Mouse (Mus musculus) stomach, postnatal 0 days (tissue): ENCODE measurements around the gene Fto. TPM values are rescaled to one million over a fixed set of nuclear protein-coding genes. Genes with fewer than 3 reads are reported as not detected.

Experiments used
- ATAC-seq: fragments of 200-750 bp; cut with Nextera tagmentation; 2 replicates; pipeline ENCODE4 v1.8.0; 2017; ENCODE audit not compliant: low FRiP score, low TSS enrichment
- DNase-seq: peaks from one replicate; pipeline ENCODE4 v3.0.0-alpha.2; 2016; ENCODE audit warnings: low spot score
- H3K27ac ChIP-seq: fragments of 300-500 bp; sonication (generic); replicated peaks from 2 replicates; pipeline ENCODE4 v1.5.1; 2014; ENCODE audit warnings: mild to moderate bottlenecking, control low read depth
- H3K27me3 ChIP-seq: fragments of 300-500 bp; sonication (generic); 2 replicates; pipeline ENCODE4 v1.6.1; 2014; ENCODE audit warnings: low read length; ENCODE audit not compliant: control insufficient read depth, insufficient read depth
- H3K36me3 ChIP-seq: fragments of 300-500 bp; sonication (generic); 2 replicates; pipeline ENCODE4 v1.6.1; 2014; ENCODE audit warnings: low read length, mixed read lengths; ENCODE audit not compliant: control insufficient read depth, insufficient read depth
- H3K4me1 ChIP-seq: fragments of 300-500 bp; sonication (generic); replicated peaks from 2 replicates; pipeline ENCODE4 v1.6.1; 2014; ENCODE audit warnings: antibody characterized with exemption; ENCODE audit not compliant: control insufficient read depth, insufficient read depth
- H3K4me2 ChIP-seq: fragments of 300-500 bp; sonication (generic); replicated peaks from 2 replicates; pipeline ENCODE4 v1.6.1; 2014; ENCODE audit warnings: low read depth, mild to moderate bottlenecking, control low read depth, moderate library complexity
- H3K4me3 ChIP-seq: fragments of 300-500 bp; sonication (generic); 2 replicates; pipeline ENCODE4 v1.5.1; 2014; ENCODE audit warnings: low read depth, low read length, control low read depth
- H3K9ac ChIP-seq: fragments of 300-500 bp; sonication (generic); 2 replicates; pipeline ENCODE4 v1.6.1; 2014; ENCODE audit warnings: mild to moderate bottlenecking, low read length, control low read depth, mixed read lengths
- H3K9me3 ChIP-seq: fragments of 300-500 bp; sonication (generic); 2 replicates; pipeline ENCODE4 v1.6.1; 2016; ENCODE audit warnings: low read length; ENCODE audit not compliant: control insufficient read depth
- CTCF ChIP-seq: IDR thresholded peaks from 2 replicates; pipeline ENCODE4 v1.5.1; 2016; ENCODE audit warnings: antibody characterized with exemption, low read depth, mild to moderate bottlenecking, moderate library complexity
- EP300 ChIP-seq: optimal IDR thresholded peaks from 2 replicates; pipeline ENCODE3; 2016; ENCODE audit warnings: antibody characterized with exemption
- WGBS: fragments of 180-500 bp; shearing (Covaris S2); extraction: QIAGEN DNeasy Blood & Tissue Kit; methylation state at CpG from one replicate; pipeline ENCODE4 v1.1.7; 2014; 5-methylcytosine and 5-hydroxymethylcytosine counted together
- polyA plus RNA-seq: library from polyadenylated mRNA; unstranded; fragments of >200 nt; fragmentation: Nextera tagmentation; extraction: Ambion mirVana; gene quantifications from 2 replicates; pipeline ENCODE4 v1.2.1, GENCODE M21; 2015

Fto gene
- polyA plus RNA-seq, 1 experiment from 2014 or later = 25.7 TPM

GRCm38 (mm10) chr8:91709768-91710167, 396.4 kb downstream of the Fto start:
- no peaks in the 10 kb centered on the region for H3K27me3 ChIP-seq
- no peak overlapping the region for H3K4me2 ChIP-seq
- ATAC-seq (no peak), DNase-seq (no peak)
- no peaks in the 10 kb centered on the region for H3K9me3 ChIP-seq
- WGBS = 38% methylated on average over 7 of the region's 7 CpGs
- no peak overlapping the region for H3K27ac ChIP-seq
- H3K4me3 ChIP-seq = no peak overlapping the region
- H3K36me3 ChIP-seq = no peaks in the 10 kb centered on the region
- TF ChIP-seq CTCF (no peak), EP300 (no peak)
- no peaks in the 10 kb centered on the region for H3K4me1 ChIP-seq
- H3K9ac ChIP-seq = no peak overlapping the region

- Histone ChIP-seq H3K9ac (no peak overlapping the region), H3K4me1 (no peaks in the 10 kb centered on the region), H3K36me3 (no peaks in the 10 kb centered on the region), H3K4me3 (no peak overlapping the region), H3K4me2 (no peak overlapping the region), H3K27me3 (no peaks in the 10 kb centered on the region), H3K9me3 (no peaks in the 10 kb centered on the region), H3K27ac (no peak overlapping the region)
- ATAC-seq = no peak
- DNase-seq = no peak
- 79% methylated on average over 6 of the region's 6 CpGs for WGBS
- TF ChIP-seq CTCF = no peak
- TF ChIP-seq EP300 = no peak
These were observed 397.9 kb downstream of the Fto start for GRCm38 (mm10) chr8:91711202-91711601.

- Histone ChIP-seq H3K36me3 (no peaks in the 10 kb centered on the region), H3K4me3 (no peak overlapping the region), H3K4me2 (no peak overlapping the region), H3K27ac (no peak overlapping the region), H3K4me1 (no peaks in the 10 kb centered on the region), H3K9me3 (no peaks in the 10 kb centered on the region), H3K9ac (no peak overlapping the region), H3K27me3 (no peaks in the 10 kb centered on the region)
- ATAC-seq (no peak), DNase-seq (no peak)
- TF ChIP-seq CTCF = no peak
- no peak for TF ChIP-seq EP300
- 46% methylated on average over 6 of the region's 6 CpGs for WGBS
These were observed 398.8 kb downstream of the Fto start for GRCm38 (mm10) chr8:91711981-91712598.

GRCm38 (mm10) chr8:91712731-91713569, 399.6 kb downstream of the Fto start:
- ATAC-seq = no peak

GRCm38 (mm10) chr8:91713677-91714312, 400.5 kb downstream of the Fto start:
- Histone ChIP-seq H3K4me2 (peak overlapping the region; percentile 61), H3K27me3 (no peaks in the 10 kb centered on the region), H3K27ac (no peak overlapping the region), H3K4me1 (no peaks in the 10 kb centered on the region), H3K9me3 (no peaks in the 10 kb centered on the region), H3K9ac (no peak overlapping the region), H3K4me3 (no peak overlapping the region; the same call in 1 of the 2 replicates), H3K36me3 (no peaks in the 10 kb centered on the region)
- DNase-seq = no peak
- no peak for ATAC-seq
- TF ChIP-seq CTCF = no peak
- TF ChIP-seq EP300 = no peak
- WGBS = 20% methylated on average over 12 of the region's 12 CpGs

More at GRCm38 (mm10) chr8:91712731-91713569, 399.6 kb downstream of the Fto start:
- Histone ChIP-seq H3K27ac (no peak overlapping the region), H3K4me2 (peak overlapping the region; percentile 61), H3K9me3 (no peaks in the 10 kb centered on the region), H3K36me3 (no peaks in the 10 kb centered on the region), H3K4me3 (peak overlapping the region; percentile 33), H3K4me1 (no peaks in the 10 kb centered on the region), H3K27me3 (no peaks in the 10 kb centered on the region), H3K9ac (no peak overlapping the region)
- TF ChIP-seq EP300 (no peak), CTCF (peak; percentile 20; the same call in 1 of the 2 replicates)
- WGBS = 7% methylated on average over 31 of the region's 31 CpGs
- DNase-seq = no peak
